Mouse (Mus musculus) forebrain, embryonic 12.5 days (tissue): ENCODE measurements around the gene Ptprn2. TPM values are rescaled to one million over a fixed set of nuclear protein-coding genes. Genes with fewer than 3 reads are reported as not detected.

ENCODE experiments used
- ATAC-seq: fragments of 200-750 bp; cut with Nextera tagmentation; 2 replicates; pipeline ENCODE4 v1.8.0; 2017; ENCODE audit warnings: moderate TSS enrichment; ENCODE audit not compliant: low FRiP score
- H3K27ac ChIP-seq: fragments of 300-500 bp; sonication (generic); 2 replicates; pipeline ENCODE4 v1.5.1; 2016; ENCODE audit warnings: mild to moderate bottlenecking
- H3K27me3 ChIP-seq: fragments of 300-500 bp; sonication (generic); 2 replicates; pipeline ENCODE4 v1.6.1; 2016; ENCODE audit warnings: mild to moderate bottlenecking
- H3K36me3 ChIP-seq: fragments of 300-500 bp; sonication (generic); replicated peaks from 2 replicates; pipeline ENCODE4 v1.6.1; 2016; ENCODE audit warnings: mild to moderate bottlenecking
- H3K4me1 ChIP-seq: fragments of 300-500 bp; sonication (generic); 2 replicates; pipeline ENCODE4 v1.6.1; 2016
- H3K4me2 ChIP-seq: fragments of 300-500 bp; sonication (generic); 2 replicates; pipeline ENCODE4 v1.6.1; 2016; ENCODE audit warnings: mild to moderate bottlenecking, moderate library complexity
- H3K4me3 ChIP-seq: fragments of 300-500 bp; sonication (generic); replicated peaks from 2 replicates; pipeline ENCODE4 v1.5.1; 2016; ENCODE audit warnings: mild to moderate bottlenecking
- H3K9ac ChIP-seq: fragments of 300-500 bp; sonication (generic); 2 replicates; pipeline ENCODE4 v1.6.1; 2016; ENCODE audit warnings: mild to moderate bottlenecking
- H3K9me3 ChIP-seq: fragments of 300-500 bp; sonication (generic); 2 replicates; pipeline ENCODE4 v1.6.1; 2016
- WGBS: fragments of 180-500 bp; shearing (Covaris S2); methylation state at CpG from one replicate; pipeline ENCODE4 v1.1.7; 2016; 5-methylcytosine and 5-hydroxymethylcytosine counted together
- polyA plus RNA-seq: library from polyadenylated mRNA; unstranded; fragments of >200 nt; fragmentation: Nextera tagmentation; extraction: Ambion mirVana; gene quantifications from 2 replicates; pipeline ENCODE4 v1.2.1, GENCODE M21; 2016

Gene Ptprn2
- polyA plus RNA-seq, 1 experiment from 2014 or later, result 8.8 TPM

DNA sequence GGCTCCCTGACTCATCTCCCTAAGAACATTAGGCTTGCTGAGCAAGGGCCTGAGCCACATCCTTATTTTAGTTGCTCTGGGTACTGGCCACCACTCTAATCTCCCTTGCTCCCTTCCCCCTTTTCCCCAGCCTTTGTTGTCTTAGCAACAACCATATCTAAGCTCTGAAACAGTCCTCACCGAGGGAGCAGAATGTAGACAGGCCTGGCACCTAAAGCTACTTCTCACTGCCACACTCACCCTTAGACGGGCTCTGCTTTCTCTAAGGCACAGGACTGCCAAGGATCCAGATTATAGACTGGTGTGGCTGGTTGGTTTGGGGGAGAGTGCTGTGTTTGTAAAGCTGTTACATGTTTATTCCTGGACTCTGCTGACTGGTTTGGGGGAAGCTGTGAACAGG, 594.2 kb downstream of the Ptprn2 start:
- Histone ChIP-seq H3K27me3 (peaks cover 5% of the 10 kb centered on the region), H3K4me3 (no peak overlapping the region), H3K4me1 (peaks cover 23% of the 10 kb centered on the region), H3K9me3 (no peaks in the 10 kb centered on the region), H3K36me3 (no peaks in the 10 kb centered on the region), H3K9ac (no peak overlapping the region), H3K27ac (no peak overlapping the region), H3K4me2 (no peak overlapping the region)
- WGBS, result 63% methylated on average over 2 of the region's 2 CpGs
- ATAC-seq, result no peak

GRCm38 (mm10) chr12:117083856-117084701, 598.6 kb downstream of the Ptprn2 start:
- Histone ChIP-seq H3K9ac (no peak overlapping the region), H3K4me3 (no peak overlapping the region), H3K4me2 (no peak overlapping the region; the same call in 1 of the 2 replicates), H3K4me1 (peaks cover 30% of the 10 kb centered on the region), H3K27ac (peak overlapping the region; percentile 80; the same call in 1 of the 2 replicates), H3K36me3 (no peaks in the 10 kb centered on the region), H3K9me3 (no peaks in the 10 kb centered on the region), H3K27me3 (peaks cover 2% of the 10 kb centered on the region; the same call in 1 of the 2 replicates)
- 36% methylated on average over 3 of the region's 3 CpGs for WGBS
- ATAC-seq, result peak; percentile 19; the same call in 1 of the 2 replicates

- Histone ChIP-seq H3K4me1 (peaks cover 27% of the 10 kb centered on the region), H3K36me3 (no peaks in the 10 kb centered on the region), H3K4me3 (no peak overlapping the region), H3K27me3 (no peaks in the 10 kb centered on the region), H3K4me2 (peak overlapping the region; percentile 13; the same call in 1 of the 2 replicates), H3K9me3 (no peaks in the 10 kb centered on the region), H3K27ac (peak overlapping the region; percentile 80), H3K9ac (no peak overlapping the region)
- peak; percentile 57 for ATAC-seq
- 14% methylated on average over 5 of the region's 5 CpGs for WGBS
These were observed 599.3 kb downstream of the Ptprn2 start for GRCm38 (mm10) chr12:117084702-117085409.

DNA sequence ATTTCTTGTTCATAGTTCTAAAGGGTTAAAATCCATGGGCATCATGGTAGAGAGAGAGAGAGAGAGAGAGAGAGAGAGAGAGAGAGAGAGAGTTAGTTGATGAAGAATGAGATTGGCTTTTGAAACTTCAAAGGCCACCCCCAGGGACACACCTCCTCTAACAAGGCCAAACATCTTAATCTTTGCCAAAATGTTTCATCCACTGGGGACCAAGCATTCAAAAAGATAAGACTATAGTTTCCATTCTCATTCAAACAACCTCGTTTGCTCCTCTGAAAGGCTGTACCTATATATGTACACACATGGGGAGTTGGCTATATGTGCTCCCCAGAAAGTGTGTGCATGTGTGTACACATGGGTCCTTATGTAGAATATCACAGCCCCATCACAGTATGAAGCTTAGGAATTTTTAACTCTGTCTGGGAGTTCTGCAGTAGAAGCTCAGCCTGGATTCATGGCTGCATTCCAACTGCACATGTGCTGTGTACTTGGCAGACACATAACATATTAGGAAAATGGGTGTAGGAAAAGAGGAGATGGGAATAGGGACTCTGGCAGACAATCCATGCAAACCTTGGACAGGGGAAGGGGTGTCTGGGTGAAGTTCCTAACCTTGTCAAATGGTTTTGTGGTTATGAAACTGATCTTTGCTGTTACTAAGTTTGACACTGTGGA, 600.3 kb downstream of the Ptprn2 start:
- Histone ChIP-seq H3K36me3 (no peaks in the 10 kb centered on the region), H3K9ac (no peak overlapping the region), H3K27ac (no peak overlapping the region), H3K27me3 (no peaks in the 10 kb centered on the region), H3K4me3 (no peak overlapping the region), H3K9me3 (no peaks in the 10 kb centered on the region), H3K4me2 (no peak overlapping the region), H3K4me1 (peaks cover 26% of the 10 kb centered on the region)
- no peak for ATAC-seq
- WGBS, result 65% methylated on average over 1 of the region's 1 CpGs

- no peak overlapping the region for H3K4me2 ChIP-seq
- no peak overlapping the region for H3K9ac ChIP-seq
- peaks cover 3% of the 10 kb centered on the region for H3K27me3 ChIP-seq
- H3K4me1 ChIP-seq, result no peaks in the 10 kb centered on the region
- no peak for ATAC-seq
- 92% methylated on average over 4 of the region's 4 CpGs for WGBS
- H3K27ac ChIP-seq, result no peak overlapping the region
- H3K36me3 ChIP-seq, result no peaks in the 10 kb centered on the region
- H3K9me3 ChIP-seq, result no peaks in the 10 kb centered on the region
- no peak overlapping the region for H3K4me3 ChIP-seq
These were observed 607.0 kb downstream of the Ptprn2 start for GRCm38 (mm10) chr12:117092345-117093107.

DNA sequence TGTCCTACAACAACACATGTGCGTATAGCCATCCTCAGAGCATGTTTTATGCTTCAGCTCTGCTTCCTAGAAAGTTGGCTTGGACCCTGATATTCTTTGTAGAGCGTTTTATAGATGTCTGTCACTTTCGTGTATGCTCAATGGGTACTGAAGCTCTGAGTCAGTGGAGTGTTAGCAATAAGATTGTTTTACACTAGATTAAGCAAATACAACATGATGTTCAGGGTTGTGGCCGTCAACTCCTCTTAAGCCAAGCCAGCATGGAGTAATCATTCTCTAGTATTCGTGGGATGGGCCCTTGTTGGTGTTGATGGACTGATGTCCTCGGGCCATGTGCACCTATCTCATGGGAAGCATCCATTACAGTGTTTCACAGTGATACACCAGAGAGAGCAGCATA, 610.4 kb downstream of the Ptprn2 start:
- 82% methylated on average over 6 of the region's 6 CpGs for WGBS
- Histone ChIP-seq H3K4me2 (no peak overlapping the region), H3K27me3 (peaks cover 21% of the 10 kb centered on the region), H3K27ac (no peak overlapping the region), H3K9me3 (no peaks in the 10 kb centered on the region), H3K4me1 (peaks cover 6% of the 10 kb centered on the region; the same call in 1 of the 2 replicates), H3K36me3 (no peaks in the 10 kb centered on the region), H3K4me3 (no peak overlapping the region), H3K9ac (no peak overlapping the region)
- no peak for ATAC-seq

GRCm38 (mm10) chr12:117098295-117098694, 612.8 kb downstream of the Ptprn2 start:
- peaks cover 41% of the 10 kb centered on the region for H3K27me3 ChIP-seq
- peaks cover 6% of the 10 kb centered on the region; the same call in 1 of the 2 replicates for H3K4me1 ChIP-seq
- no peaks in the 10 kb centered on the region for H3K36me3 ChIP-seq
- no peak overlapping the region for H3K9ac ChIP-seq
- no peak overlapping the region for H3K4me3 ChIP-seq
- no peak for ATAC-seq
- no peak overlapping the region for H3K27ac ChIP-seq
- H3K4me2 ChIP-seq, result no peak overlapping the region
- no peaks in the 10 kb centered on the region for H3K9me3 ChIP-seq

DNA sequence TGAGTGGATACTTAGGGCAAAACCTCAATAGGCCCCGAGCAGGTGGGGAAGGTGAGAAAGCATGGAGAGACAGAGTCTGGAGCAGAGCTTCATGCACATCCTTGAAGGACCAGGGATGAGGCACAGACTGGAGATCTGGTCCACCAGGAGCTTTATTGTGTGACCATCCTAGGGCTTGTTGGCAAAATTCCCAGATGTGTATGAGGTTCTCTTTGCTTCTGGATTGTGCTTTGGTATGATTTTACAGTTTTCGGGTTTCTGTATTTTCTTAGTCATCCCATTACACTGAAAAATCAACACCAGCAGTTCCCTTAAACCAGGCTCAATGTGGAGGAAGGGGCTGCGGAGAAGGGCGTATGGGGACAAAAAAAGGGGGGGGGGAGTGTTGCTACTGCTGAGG, 621.2 kb downstream of the Ptprn2 start:
- Histone ChIP-seq H3K27me3 (peaks cover 65% of the 10 kb centered on the region), H3K9ac (no peak overlapping the region), H3K4me3 (no peak overlapping the region), H3K4me1 (peaks cover 27% of the 10 kb centered on the region), H3K9me3 (no peaks in the 10 kb centered on the region), H3K36me3 (no peaks in the 10 kb centered on the region), H3K4me2 (peak overlapping the region; percentile 38), H3K27ac (peak overlapping the region; percentile 68)
- WGBS, result 20% methylated on average over 4 of the region's 4 CpGs
- ATAC-seq, result peak; percentile 28

DNA sequence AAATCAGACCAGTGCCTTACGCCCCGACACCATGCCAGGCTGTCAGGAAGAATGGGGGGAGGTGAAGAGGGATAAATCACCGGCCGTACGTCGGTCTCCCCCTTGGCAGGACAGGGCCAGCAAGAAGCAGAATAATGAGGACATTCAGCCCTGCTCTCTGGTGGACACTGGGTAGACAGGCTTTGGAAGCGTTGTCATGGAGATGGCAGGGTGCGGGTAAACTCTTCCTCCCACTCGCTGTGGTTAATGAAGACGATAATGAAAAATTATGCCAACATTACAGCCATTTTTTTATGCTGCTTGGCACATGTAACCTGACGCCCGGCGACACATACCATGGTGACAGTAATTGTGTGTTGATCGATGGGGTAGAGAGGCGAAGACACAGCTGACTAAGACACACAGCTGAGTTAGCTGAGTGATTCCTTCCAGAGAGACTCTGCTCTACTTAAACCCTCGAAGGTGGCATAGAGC, 621.7 kb downstream of the Ptprn2 start:
- Histone ChIP-seq H3K4me3 (no peak overlapping the region), H3K27me3 (peaks cover 65% of the 10 kb centered on the region), H3K9me3 (no peaks in the 10 kb centered on the region), H3K4me2 (peak overlapping the region; percentile 38), H3K36me3 (no peaks in the 10 kb centered on the region), H3K27ac (peak overlapping the region; percentile 68), H3K9ac (no peak overlapping the region), H3K4me1 (peaks cover 27% of the 10 kb centered on the region)
- peak; percentile 95 for ATAC-seq
- WGBS, result 5% methylated on average over 16 of the region's 16 CpGs

GRCm38 (mm10) chr12:117115254-117115865, 629.8 kb downstream of the Ptprn2 start:
- H3K9ac ChIP-seq, result no peak overlapping the region

DNA sequence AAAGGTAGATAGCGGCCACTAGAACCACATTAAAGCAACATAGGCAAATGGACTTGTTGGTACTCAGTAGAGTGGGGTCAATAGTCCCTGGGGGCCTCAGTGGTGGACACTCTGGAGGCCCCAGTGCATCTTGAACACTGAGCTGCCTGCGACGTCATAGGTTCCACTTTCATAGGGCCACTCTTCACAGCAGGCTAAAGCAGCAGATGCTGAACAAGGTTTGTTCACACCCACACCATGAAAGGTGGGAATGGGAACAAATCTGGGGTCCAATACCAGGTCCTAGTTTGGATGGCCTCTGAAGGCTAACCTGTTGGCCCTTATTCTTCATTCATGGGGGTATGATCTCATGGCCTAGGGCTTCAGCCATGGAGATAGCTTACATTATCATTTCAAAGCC, 641.6 kb downstream of the Ptprn2 start:
- 93% methylated on average over 3 of the region's 3 CpGs for WGBS
- no peak overlapping the region for H3K9ac ChIP-seq
- no peaks in the 10 kb centered on the region for H3K9me3 ChIP-seq
- peaks cover 14% of the 10 kb centered on the region for H3K4me1 ChIP-seq
- H3K27ac ChIP-seq, result no peak overlapping the region
- H3K27me3 ChIP-seq, result peaks cover 22% of the 10 kb centered on the region; the same call in 1 of the 2 replicates
- ATAC-seq, result no peak
- H3K4me2 ChIP-seq, result no peak overlapping the region
- no peak overlapping the region for H3K4me3 ChIP-seq
- no peaks in the 10 kb centered on the region for H3K36me3 ChIP-seq

More at GRCm38 (mm10) chr12:117115254-117115865, 629.8 kb downstream of the Ptprn2 start:
- no peak overlapping the region for H3K4me3 ChIP-seq
- no peak overlapping the region for H3K4me2 ChIP-seq
- WGBS, result 51% methylated on average over 10 of the region's 10 CpGs
- peak; percentile 82 for ATAC-seq
- H3K4me1 ChIP-seq, result peaks cover 9% of the 10 kb centered on the region
- no peaks in the 10 kb centered on the region for H3K9me3 ChIP-seq
- no peaks in the 10 kb centered on the region for H3K36me3 ChIP-seq
- H3K27ac ChIP-seq, result 0 out of 2 replicates have a peak overlapping the region, but pooled peaks have one; percentile 46
- H3K27me3 ChIP-seq, result peaks cover 46% of the 10 kb centered on the region
